Mouse (Mus musculus) heart, adult 11 months (tissue): Measurements from ENCODE around the gene Ipmk.

ENCODE experiments used
- DNase-seq: peaks from one replicate; pipeline ENCODE4 v3.0.0; 2022

Ipmk gene

DNA sequence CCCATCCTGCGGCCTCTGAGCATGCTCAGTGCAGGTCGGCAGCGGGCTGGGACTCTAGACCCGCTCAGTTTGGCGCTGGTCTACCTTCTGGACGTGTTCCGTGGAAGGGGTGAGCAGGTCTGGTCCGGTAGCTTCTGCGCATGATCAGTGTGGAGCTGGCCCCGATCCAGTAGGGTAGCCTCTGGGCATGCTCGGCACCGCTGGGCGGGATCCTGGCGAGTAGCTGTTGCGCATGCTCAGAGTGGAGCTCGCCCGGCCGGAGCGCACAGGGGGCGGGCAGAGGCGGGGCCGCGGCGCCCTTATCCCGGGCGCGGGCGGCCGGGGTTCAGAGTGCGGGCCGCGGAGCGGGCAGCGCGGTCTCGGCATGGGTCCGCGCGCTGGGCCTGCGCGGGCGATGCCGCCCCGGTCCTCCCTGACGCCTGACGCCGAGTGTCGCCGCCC is at the start of gene Ipmk:
TSS of gene Ipmk (plus strand) at position 255 of the 441 bp plus-strand sequence.
- DNase-seq: peak; percentile 100

- no peak for DNase-seq
Measured at GRCm38 (mm10) chr10:71300161-71300560, 47.4 kb upstream of the Ipmk start.

GRCm38 (mm10) chr10:71302490-71302889 is 45.1 kb upstream of the Ipmk start:
- DNase-seq: no peak

GRCm38 (mm10) chr10:71306190-71306589 is 41.4 kb upstream of the Ipmk start:
- no peak for DNase-seq

DNA sequence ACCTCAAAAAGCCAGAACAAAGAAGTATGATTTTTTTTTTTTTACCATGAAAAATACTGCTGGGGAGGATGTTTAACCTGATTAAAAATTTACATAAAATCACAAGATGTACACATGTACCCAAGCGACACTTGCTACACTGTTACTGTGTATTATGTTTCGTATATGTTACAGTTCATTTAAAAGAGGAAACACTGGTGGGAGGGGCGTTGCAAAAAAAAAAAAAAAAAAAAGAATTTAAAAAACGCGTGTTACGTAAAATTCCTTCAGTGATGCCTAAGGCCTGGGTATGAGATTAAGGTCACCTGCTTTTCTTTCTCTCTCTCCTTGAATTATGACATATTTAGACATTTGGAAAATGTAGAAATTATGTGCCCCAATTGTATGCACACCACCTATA is 40.8 kb upstream of the Ipmk start:
- no peak for DNase-seq

DNA sequence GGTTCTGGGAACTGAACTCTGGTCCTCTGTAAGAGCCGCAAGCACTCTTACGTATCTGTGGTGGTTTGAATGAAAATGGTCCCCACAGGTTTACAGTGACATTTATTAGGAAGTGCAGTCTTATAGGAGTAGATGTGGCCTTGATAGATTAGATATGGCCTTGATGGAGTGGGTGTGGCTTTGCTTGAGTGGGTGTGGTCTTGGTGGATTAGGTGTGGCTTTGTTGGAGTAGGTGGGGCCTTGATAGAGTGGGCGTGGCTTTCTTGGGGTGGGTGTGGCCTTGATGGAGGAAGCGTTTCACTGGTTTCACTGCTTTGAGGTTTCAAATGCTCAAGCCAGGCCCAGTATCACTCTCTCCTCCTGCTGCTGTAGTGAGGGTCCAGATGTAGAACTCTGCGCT is 39.4 kb upstream of the Ipmk start:
- DNase-seq: no peak

GRCm38 (mm10) chr10:71310288-71310687 is 37.3 kb upstream of the Ipmk start:
- DNase-seq: no peak

DNA sequence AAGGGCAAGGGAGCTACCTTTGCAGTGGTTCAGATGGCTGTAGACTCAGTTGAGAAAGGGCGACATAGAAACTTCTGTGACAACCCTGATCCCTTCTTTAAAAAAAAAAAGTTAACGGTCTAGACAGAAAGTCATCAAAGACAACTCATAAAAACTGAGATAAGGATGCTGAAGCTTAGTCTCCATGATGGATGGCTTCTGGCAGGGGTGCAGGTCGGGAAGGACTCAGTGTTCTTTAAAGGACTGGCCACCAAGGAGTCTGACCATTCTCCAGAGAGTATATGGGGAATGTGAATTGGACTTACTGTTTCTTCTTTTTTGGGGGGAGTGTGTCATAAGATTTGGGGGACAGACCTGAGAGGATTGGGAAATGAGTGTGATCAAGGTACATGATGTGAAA is 33.0 kb upstream of the Ipmk start:
- DNase-seq: no peak

- DNase-seq: no peak
Measured at GRCm38 (mm10) chr10:71316056-71316455, 31.5 kb upstream of the Ipmk start.

GRCm38 (mm10) chr10:71316497-71316896 is 31.1 kb upstream of the Ipmk start:
- no peak for DNase-seq

GRCm38 (mm10) chr10:71323669-71324068 is 23.9 kb upstream of the Ipmk start:
- no peak for DNase-seq

GRCm38 (mm10) chr10:71326123-71326522 is 21.4 kb upstream of the Ipmk start:
- no peak for DNase-seq

GRCm38 (mm10) chr10:71326789-71327188 is 20.8 kb upstream of the Ipmk start:
- peak; percentile 94 for DNase-seq

GRCm38 (mm10) chr10:71327386-71327785 is 20.2 kb upstream of the Ipmk start:
- no peak for DNase-seq

GRCm38 (mm10) chr10:71328382-71328781 is 19.2 kb upstream of the Ipmk start:
- DNase-seq: no peak

GRCm38 (mm10) chr10:71328870-71329269 is 18.7 kb upstream of the Ipmk start:
- no peak for DNase-seq

- no peak for DNase-seq
Measured at GRCm38 (mm10) chr10:71329295-71329694, 18.3 kb upstream of the Ipmk start.

- no peak for DNase-seq
Measured at GRCm38 (mm10) chr10:71330070-71330469, 17.5 kb upstream of the Ipmk start.

GRCm38 (mm10) chr10:71331908-71332307 is 15.7 kb upstream of the Ipmk start:
- no peak for DNase-seq

DNA sequence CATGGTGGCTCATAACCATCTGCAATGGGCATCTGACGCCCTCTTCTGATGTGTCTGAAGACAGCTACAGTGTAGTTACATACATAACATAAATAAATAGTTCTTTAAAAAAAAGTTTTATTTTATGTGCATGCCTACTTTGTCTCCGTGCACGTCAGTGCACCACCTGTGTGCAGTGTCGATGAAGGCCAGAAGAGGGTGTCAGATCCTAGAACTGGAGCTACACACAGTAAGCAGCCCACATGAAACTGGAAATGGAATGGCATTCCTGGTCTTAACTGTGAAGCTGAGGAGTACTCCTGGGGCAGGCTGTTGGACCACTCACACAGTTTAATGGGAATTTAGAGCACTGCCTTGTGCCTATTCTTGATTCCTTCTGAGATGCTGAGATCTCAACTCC is 15.2 kb upstream of the Ipmk start:
- no peak for DNase-seq

GRCm38 (mm10) chr10:71332859-71333258 is 14.7 kb upstream of the Ipmk start:
- DNase-seq: no peak

GRCm38 (mm10) chr10:71337733-71338132 is 9.8 kb upstream of the Ipmk start:
- no peak for DNase-seq

GRCm38 (mm10) chr10:71338156-71338905 is 9.2 kb upstream of the Ipmk start:
- no peak for DNase-seq

- no peak for DNase-seq
Measured at GRCm38 (mm10) chr10:71339463-71339862, 8.1 kb upstream of the Ipmk start.

- no peak for DNase-seq
Measured at GRCm38 (mm10) chr10:71340195-71340594, 7.4 kb upstream of the Ipmk start.
